Comparison of ENCODE assay signal across 18 mouse cellular contexts in genomic region chr3:101068701-101069100, GRCm38 (mm10). TPM values are rescaled to one million over a fixed set of nuclear protein-coding genes. Genes with fewer than 3 reads are reported as not detected.
DNase-seq lines count a peak whose midpoint lies in the region; ATAC-seq and TF ChIP-seq lines count a peak whose summit lies in the region.
"Had no signal": no experiment of that assay in that cellular context is flagged by ENCODE, and none has a peak within 500 bp of the region (broad histone marks: within the 10 kb centered on the region; RNA-seq: fewer than 3 reads in every experiment).

No protein-coding gene starts in this region.

- no peak overlapping the region for H3K4me2 ChIP-seq in kidney, embryonic 15.5 days
- no peak overlapping the region for H3K4me2 ChIP-seq in embryonic facial prominence, embryonic 12.5 days (replicated peaks)
- H3K4me2 ChIP-seq: heart, embryonic 11.5 days; stomach, embryonic 15.5 days had no signal

- no peak overlapping the region for H3K4me3 ChIP-seq in kidney, embryonic 15.5 days (replicated peaks)
- H3K4me3 ChIP-seq in embryonic facial prominence, embryonic 12.5 days = no peak overlapping the region
- H3K4me3 ChIP-seq: erythroblast, embryonic 14.5 days; gastrocnemius, adult 2 months; stomach, embryonic 15.5 days had no signal

- 37% methylated on average over 5 of the region's 5 CpGs for whole genome bisulfite sequencing in kidney, embryonic 15.5 days
- 39% methylated on average over 5 of the region's 5 CpGs for WGBS in embryonic facial prominence, embryonic 12.5 days

- H3K27ac ChIP-seq in kidney, embryonic 15.5 days = peak overlapping the region; percentile 14; the same call in 1 of the 2 replicates
- H3K27ac ChIP-seq in embryonic facial prominence, embryonic 12.5 days = peak overlapping the region; percentile 30; the same call in 1 of the 2 replicates
- H3K27ac ChIP-seq: gastrocnemius, adult 2 months; stomach, embryonic 15.5 days had no signal

- no peak for TF ChIP-seq POLR2A in brain, embryonic 14.5 days (IDR thresholded peaks at IDR 0.05; ENCODE audit: borderline replicate concordance, extremely low read depth, insufficient read depth, insufficient read length, poor library complexity, severe bottlenecking)

- no peak for DNase-seq in kidney, adult 8-10 months
- peak; percentile 95 for DNase-seq in brain, embryonic 14.5 days (ENCODE audit: low read depth)
- peak; percentile 3 for DNase-seq in hindlimb bud, embryonic 11.5 days (ENCODE audit: extremely low spot score, low read depth, low spot score)
- DNase-seq in adrenal gland, postnatal 36 days = no peak
- DNase-seq: cerebellum, postnatal 25 days; gastrocnemius, adult 2 months; heart, postnatal 36 days; kidney, adult 11 months had no signal

- H3K9me3 ChIP-seq in kidney, embryonic 15.5 days (replicated peaks) = no peaks in the 10 kb centered on the region
- H3K9me3 ChIP-seq in embryonic facial prominence, embryonic 12.5 days = no peaks in the 10 kb centered on the region
- H3K9me3 ChIP-seq: stomach, embryonic 15.5 days had no signal

- H3K27me3 ChIP-seq in kidney, embryonic 15.5 days = no peaks in the 10 kb centered on the region
- no peaks in the 10 kb centered on the region for H3K27me3 ChIP-seq in embryonic facial prominence, embryonic 12.5 days
- H3K27me3 ChIP-seq: CH12.LX; Patski; stomach, embryonic 15.5 days had no signal

- H3K4me1 ChIP-seq in kidney, embryonic 15.5 days = peaks cover 19% of the 10 kb centered on the region
- peaks cover 42% of the 10 kb centered on the region for H3K4me1 ChIP-seq in embryonic facial prominence, embryonic 12.5 days

- no peak overlapping the region for H3K9ac ChIP-seq in kidney, embryonic 15.5 days
- H3K9ac ChIP-seq in embryonic facial prominence, embryonic 12.5 days = no peak overlapping the region
- H3K9ac ChIP-seq: stomach, embryonic 15.5 days had no signal

- 0 out of 2 replicates have a peak, but pooled peaks cover 3% of the 10 kb centered on the region for H3K36me3 ChIP-seq in kidney, embryonic 15.5 days
- peaks cover 15% of the 10 kb centered on the region for H3K36me3 ChIP-seq in embryonic facial prominence, embryonic 12.5 days

- no peak for TF ChIP-seq CTCF in brain, embryonic 14.5 days (IDR thresholded peaks at IDR 0.05; ENCODE audit: borderline replicate concordance, extremely low read depth, insufficient read depth, insufficient read length)

- ATAC-seq in kidney, embryonic 15.5 days (replicated peaks; ENCODE audit: low FRiP score) = 0 out of 2 replicates have a peak, but pooled peaks have one; percentile 38
- ATAC-seq in embryonic facial prominence, embryonic 12.5 days (ENCODE audit: insufficient number of reproducible peaks, insufficient read depth, low FRiP score, low TSS enrichment) = no peak
- ATAC-seq in granulocyte monocyte progenitor cell, adult 5-6 weeks (replicated peaks; ENCODE audit: poor library complexity, severe bottlenecking) = no peak
- ATAC-seq: Patski had no signal

RNA-seq across cellular contexts. Expression of gene Cd101, which starts 39.3 kb away (rescaled TPM):
- polyA plus RNA-seq in kidney, embryonic 15.5 days (2015; fragmentation: Nextera tagmentation; extraction: Ambion mirVana) = 0.04 TPM in 1 of 2 replicates, not detected in the other
- polyA plus RNA-seq in brain, embryonic 14.5 days (2012; rRNA removed) = 0.08 and 0.14 TPM in 2 replicates
- 0.06 and 0.13 TPM in 2 replicates for polyA plus RNA-seq in embryonic facial prominence, embryonic 12.5 days (2016; fragmentation: Nextera tagmentation; extraction: Ambion mirVana)
- not detected in 2 replicates for total RNA-seq in granulocyte monocyte progenitor cell, adult 5-6 weeks (2014; fragmentation: Nextera tagmentation)
- 0.17 and 0.36 TPM in 2 replicates for total RNA-seq in granulocyte monocyte progenitor cell, adult 5-6 weeks (2017)
- total RNA-seq in adrenal gland, postnatal 36 days (2021) = under 1 TPM; 0.10 to 0.20 TPM
- total RNA-seq: CH12.LX; liver, adult 2 months; megakaryocyte-erythroid progenitor cell, adult 5-6 weeks had no signal
- polyA plus RNA-seq: erythroblast, embryonic 14.5 days; Patski had no signal

RNA-seq across cellular contexts. Expression of gene Ptgfrn, which starts 41.4 kb away (rescaled TPM):
- polyA plus RNA-seq in kidney, embryonic 15.5 days (2015; fragmentation: Nextera tagmentation; extraction: Ambion mirVana) = 2.8 and 2.9 TPM in 2 replicates
- polyA plus RNA-seq in brain, embryonic 14.5 days (2012; rRNA removed) = 13.6 and 20.8 TPM in 2 replicates
- polyA plus RNA-seq in embryonic facial prominence, embryonic 12.5 days (2016; fragmentation: Nextera tagmentation; extraction: Ambion mirVana) = 5.4 and 6.3 TPM in 2 replicates
- total RNA-seq in granulocyte monocyte progenitor cell, adult 5-6 weeks (2014; fragmentation: Nextera tagmentation) = not detected in 2 replicates
- 0.17 TPM in 1 of 2 replicates, not detected in the other for total RNA-seq in granulocyte monocyte progenitor cell, adult 5-6 weeks (2017)
- 10 to 100 TPM; 47.6 to 53.9 TPM for total RNA-seq in adrenal gland, postnatal 36 days (2021)
- total RNA-seq: CH12.LX; megakaryocyte-erythroid progenitor cell, adult 5-6 weeks had no signal
- polyA plus RNA-seq: erythroblast, embryonic 14.5 days had no signal

Comparison
In these comparisons a context has a peak if more than half of its experiments do, and no peak if none do; other contexts are left out.
1. DNase-seq: peak in brain, embryonic 14.5 days (single experiment) and hindlimb bud, embryonic 11.5 days (single experiment); none in kidney, adult 8-10 months (0 of 2) and adrenal gland, postnatal 36 days (0 of 2).